Mouse (Mus musculus) thymus, postnatal 10 days (tissue): ENCODE results near the gene Cdk12.

Experiments
- DNase-seq, 2 experiments: peaks; one replicate each; pipeline ENCODE4 v3.0.0; 2021; ENCODE audit warnings: low spot score in 2 of 2

Cdk12 gene

GRCm38 (mm10) chr11:98253807-98254206 lies 50.9 kb downstream of the Cdk12 start:
- DNase-seq: no peak

GRCm38 (mm10) chr11:98260706-98261479 lies 58.0 kb downstream of the Cdk12 start:
- no peak for DNase-seq

- peak; percentile 21 to 70 for DNase-seq
Observed at GRCm38 (mm10) chr11:98265039-98265438, 62.2 kb downstream of the Cdk12 start.

- no peak for DNase-seq
Observed at GRCm38 (mm10) chr11:98265891-98266290, 63.0 kb downstream of the Cdk12 start.

- no peak for DNase-seq
Observed at GRCm38 (mm10) chr11:98266699-98267402, 64.0 kb downstream of the Cdk12 start.

- DNase-seq: no peak
Observed at GRCm38 (mm10) chr11:98270066-98270465, 67.2 kb downstream of the Cdk12 start.

GRCm38 (mm10) chr11:98270466-98270865 lies 67.6 kb downstream of the Cdk12 start:
- DNase-seq: no peak

- no peak for DNase-seq
Observed at GRCm38 (mm10) chr11:98283740-98284139, 80.9 kb downstream of the Cdk12 start.

GRCm38 (mm10) chr11:98284230-98284629 lies 81.4 kb downstream of the Cdk12 start:
- DNase-seq: no peak

- DNase-seq: no peak
Observed at GRCm38 (mm10) chr11:98285368-98285767, 82.5 kb downstream of the Cdk12 start.

- DNase-seq: no peak
Observed at GRCm38 (mm10) chr11:98287531-98287930, 84.7 kb downstream of the Cdk12 start.

GRCm38 (mm10) chr11:98287961-98288360 lies 85.1 kb downstream of the Cdk12 start:
- no peak for DNase-seq

GRCm38 (mm10) chr11:98289873-98290272 lies 87.0 kb downstream of the Cdk12 start:
- DNase-seq: no peak

- DNase-seq: no peak
Observed at GRCm38 (mm10) chr11:98290906-98291305, 88.0 kb downstream of the Cdk12 start.

GRCm38 (mm10) chr11:98293070-98293469 lies 90.2 kb downstream of the Cdk12 start:
- no peak for DNase-seq

- DNase-seq: peak in 1 of 2 experiments; percentile 17
Observed at GRCm38 (mm10) chr11:98294188-98295012, 91.5 kb downstream of the Cdk12 start.

- DNase-seq: no peak
Observed at GRCm38 (mm10) chr11:98295013-98295585, 92.2 kb downstream of the Cdk12 start.

GRCm38 (mm10) chr11:98296277-98296676 lies 93.4 kb downstream of the Cdk12 start:
- peak in 1 of 2 experiments; percentile 25 for DNase-seq

GRCm38 (mm10) chr11:98296916-98297315 lies 94.1 kb downstream of the Cdk12 start:
- no peak for DNase-seq

GRCm38 (mm10) chr11:98297778-98298177 lies 94.9 kb downstream of the Cdk12 start:
- no peak for DNase-seq

- DNase-seq: no peak
Observed at GRCm38 (mm10) chr11:98298484-98299205, 95.8 kb downstream of the Cdk12 start.
